Mouse (Mus musculus) embryonic fibroblast, embryonic 13.5 days (primary cell): ENCODE results near the gene Acly.

Experiments
- CTCF ChIP-seq: IDR thresholded peaks from 2 replicates; pipeline ENCODE4 v1.5.1; 2011; ENCODE audit warnings: mild to moderate bottlenecking, control low read depth, low read length, moderate library complexity, borderline replicate concordance; ENCODE audit not compliant: insufficient read depth
- POLR2A ChIP-seq: IDR thresholded peaks from 2 replicates; pipeline ENCODE4 v1.6.1; 2011; ENCODE audit warnings: low read depth, mild to moderate bottlenecking, control low read depth, low read length, moderate library complexity

DNA sequence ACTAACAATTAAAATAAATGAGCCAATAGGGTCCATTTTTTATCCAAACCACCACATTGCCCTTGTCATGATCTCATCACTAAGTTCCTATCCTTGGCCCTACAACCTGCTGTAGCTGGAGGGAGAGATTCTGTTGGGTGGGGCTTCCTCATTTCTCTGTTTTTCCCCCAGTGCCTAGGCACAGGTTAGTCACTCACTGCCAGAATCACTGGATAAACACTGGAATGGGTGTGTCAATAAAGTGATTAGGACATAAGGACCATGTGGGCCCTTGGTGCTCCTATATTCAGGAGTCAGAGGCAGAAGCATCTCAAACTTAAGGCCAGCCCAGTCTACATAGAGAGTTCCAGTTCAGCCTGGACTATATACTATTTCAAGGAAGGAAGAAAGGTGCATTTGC, 8.7 kb upstream of the Acly start:
- TF ChIP-seq POLR2A, result no peak
- TF ChIP-seq CTCF, result no peak
